Mouse (Mus musculus) MEL (cell line): Measurements from ENCODE around the gene Ccdc85c. TPM values are rescaled to one million over a fixed set of nuclear protein-coding genes. Genes with fewer than 3 reads are reported as not detected.

Source experiments
- DNase-seq: peaks from one replicate; pipeline ENCODE4 v3.0.0; 2011; ENCODE audit warnings: low read depth, low spot score
- H3K27ac ChIP-seq: 2 replicates; pipeline ENCODE4 v1.5.1; 2012; ENCODE audit warnings: low read depth, mild to moderate bottlenecking, control low read depth, low read length, moderate library complexity; ENCODE audit not compliant: control insufficient read depth
- H3K27me3 ChIP-seq, 2 experiments: fragments of 150-350 bp in 1 of 2; sonication (generic) in 1 of 2; 2 replicates each; pipeline ENCODE4 v1.6.1; 2012; ENCODE audit warnings: low read length in 2 of 2, mild to moderate bottlenecking in 2 of 2, improper control_type of control experiment in 1 of 2, moderate library complexity in 1 of 2; ENCODE audit not compliant: insufficient read depth in 2 of 2, control insufficient read depth in 1 of 2
- H3K36me3 ChIP-seq, 2 experiments: 2 replicates each; pipeline ENCODE4 v1.6.1; 2012 to 2014; ENCODE audit warnings: low read length in 2 of 2, improper control_type of control experiment in 1 of 2, inconsistent platforms in 1 of 2, mild to moderate bottlenecking in 1 of 2; ENCODE audit not compliant: insufficient read depth in 2 of 2, control insufficient read depth in 1 of 2
- H3K4me1 ChIP-seq, 2 experiments: fragments of 150-350 bp in 1 of 2; sonication (generic) in 1 of 2; 2 replicates each; pipeline ENCODE4 v1.6.1; 2012; ENCODE audit warnings: low read length in 2 of 2, improper control_type of control experiment in 1 of 2, mild to moderate bottlenecking in 1 of 2; ENCODE audit not compliant: insufficient read depth in 2 of 2, control insufficient read depth in 1 of 2
- H3K4me3 ChIP-seq, 2 experiments: fragments of 150-350 bp in 1 of 2; sonication (generic) in 1 of 2; 2 replicates each; pipeline ENCODE4 v1.5.1; 2012; ENCODE audit warnings: low read depth in 2 of 2, low read length in 2 of 2, mild to moderate bottlenecking in 2 of 2, moderate library complexity in 2 of 2, control low read depth in 1 of 2, improper control_type of control experiment in 1 of 2; ENCODE audit not compliant: control insufficient read depth in 1 of 2, insufficient read depth in 1 of 2
- H3K79me2 ChIP-seq: 2 replicates; pipeline ENCODE4 v1.6.1; 2012; ENCODE audit warnings: mild to moderate bottlenecking, low read length, moderate library complexity; ENCODE audit not compliant: control insufficient read depth, poor library complexity, insufficient read depth
- H3K9ac ChIP-seq: 2 replicates; pipeline ENCODE4 v1.6.1; 2012; ENCODE audit warnings: low read depth, mild to moderate bottlenecking, control low read depth, low read length, moderate library complexity; ENCODE audit not compliant: control insufficient read depth, poor library complexity, severe bottlenecking
- H3K9me3 ChIP-seq: fragments of 150-350 bp; sonication (generic); replicated peaks from 2 replicates; pipeline ENCODE4 v1.6.1; 2012; ENCODE audit warnings: mild to moderate bottlenecking, low read length, improper control_type of control experiment, moderate library complexity; ENCODE audit not compliant: insufficient read depth
- BHLHE40 ChIP-seq: IDR thresholded peaks from 2 replicates; pipeline ENCODE4 v1.6.1; 2012; ENCODE audit warnings: low read depth, mild to moderate bottlenecking, inconsistent platforms, low read length, improper control_type of control experiment, borderline replicate concordance
- CHD2 ChIP-seq: IDR thresholded peaks from 2 replicates; pipeline ENCODE4 v1.6.1; 2011; ENCODE audit warnings: low read length, improper control_type of control experiment
- CTCF ChIP-seq, 3 experiments: IDR thresholded peaks in 2 of 3; conservative IDR thresholded peaks in 1 of 3; 2 replicates each; pipeline ENCODE4 v1.5.1; 2011 to 2012; ENCODE audit warnings: low read length in 3 of 3, low read depth in 2 of 3, mild to moderate bottlenecking in 2 of 3, improper control_type of control experiment in 1 of 3, inconsistent platforms in 1 of 3, mixed read lengths in 1 of 3, moderate library complexity in 1 of 3; ENCODE audit not compliant: control insufficient read depth in 1 of 3, insufficient read depth in 1 of 3, poor library complexity in 1 of 3, severe bottlenecking in 1 of 3
- E2F4 ChIP-seq: IDR thresholded peaks from 2 replicates; pipeline ENCODE4 v1.6.1; 2011; ENCODE audit warnings: low read depth, low read length, improper control_type of control experiment, borderline replicate concordance
- ETS1 ChIP-seq: IDR thresholded peaks from 2 replicates; pipeline ENCODE4 v1.6.1; 2012; ENCODE audit warnings: low read depth, mild to moderate bottlenecking, inconsistent platforms, low read length, improper control_type of control experiment, moderate library complexity
- MAX ChIP-seq: IDR thresholded peaks from 2 replicates; pipeline ENCODE4 v1.6.1; 2011; ENCODE audit warnings: low read length, improper control_type of control experiment
- MEF2A ChIP-seq: IDR thresholded peaks from 2 replicates; pipeline ENCODE4 v1.6.1; 2014; ENCODE audit warnings: low read depth, mild to moderate bottlenecking, inconsistent platforms, low read length, improper control_type of control experiment; ENCODE audit not compliant: poor library complexity, insufficient replicate concordance, severe bottlenecking; ENCODE audit errors: extremely low read depth
- MXI1 ChIP-seq: IDR thresholded peaks from 2 replicates; pipeline ENCODE4 v1.6.1; 2011; ENCODE audit warnings: mild to moderate bottlenecking, low read depth, low read length, improper control_type of control experiment
- MYC ChIP-seq: IDR thresholded peaks from 2 replicates; pipeline ENCODE4 v1.6.1; 2011; ENCODE audit warnings: low read depth, mild to moderate bottlenecking, low read length, improper control_type of control experiment, moderate library complexity
- NELFE ChIP-seq: IDR thresholded peaks from 2 replicates; pipeline ENCODE4 v1.6.1; 2011; ENCODE audit warnings: low read depth, low read length, improper control_type of control experiment
- NRF1 ChIP-seq: IDR thresholded peaks from 2 replicates; pipeline ENCODE4 v1.6.1; 2014; ENCODE audit warnings: low read depth, mild to moderate bottlenecking, inconsistent platforms, low read length, improper control_type of control experiment, moderate library complexity; ENCODE audit not compliant: poor library complexity, insufficient read depth, severe bottlenecking
- POLR2A ChIP-seq, 2 experiments: IDR thresholded peaks; 2 replicates each; pipeline ENCODE4 v1.6.1; 2011 to 2012; ENCODE audit warnings: low read length in 2 of 2, mild to moderate bottlenecking in 2 of 2, control low read depth in 1 of 2, improper control_type of control experiment in 1 of 2, low read depth in 1 of 2, moderate library complexity in 1 of 2; ENCODE audit not compliant: control insufficient read depth in 1 of 2, insufficient read depth in 1 of 2, poor library complexity in 1 of 2
- POLR2AphosphoS2 ChIP-seq: IDR thresholded peaks from 2 replicates; pipeline ENCODE4 v1.6.1; 2011; ENCODE audit warnings: low read length, improper control_type of control experiment
- POLR2AphosphoS5 ChIP-seq: IDR thresholded peaks from 2 replicates; pipeline ENCODE4 v1.6.1; 2012; ENCODE audit warnings: low read depth, borderline replicate concordance, mild to moderate bottlenecking, inconsistent platforms, low read length, moderate library complexity, mixed read lengths
- SMC3 ChIP-seq: IDR thresholded peaks from 2 replicates; pipeline ENCODE4 v1.6.1; 2011; ENCODE audit warnings: low read depth, low read length, improper control_type of control experiment
- TAL1 ChIP-seq: IDR thresholded peaks from 2 replicates; pipeline ENCODE4 v1.6.1; 2012; ENCODE audit warnings: mild to moderate bottlenecking, inconsistent platforms, low read length, moderate library complexity, mixed read lengths
- TBP ChIP-seq: IDR thresholded peaks from 2 replicates; pipeline ENCODE4 v1.8.0; 2011; ENCODE audit warnings: low read depth, low read length, improper control_type of control experiment
- UBTF ChIP-seq: IDR thresholded peaks from 2 replicates; pipeline ENCODE4 v1.6.1; 2012; ENCODE audit warnings: low read depth, mild to moderate bottlenecking, inconsistent platforms, low read length, improper control_type of control experiment, moderate library complexity, borderline replicate concordance; ENCODE audit not compliant: insufficient read depth
- USF1 ChIP-seq: IDR thresholded peaks from 2 replicates; pipeline ENCODE4 v1.6.1; 2014; ENCODE audit warnings: low read depth, mild to moderate bottlenecking, inconsistent platforms, low read length, improper control_type of control experiment, moderate library complexity
- ZMIZ1 ChIP-seq: IDR thresholded peaks from 2 replicates; pipeline ENCODE4 v1.6.1; 2012; ENCODE audit warnings: low read depth, mild to moderate bottlenecking, inconsistent platforms, low read length, improper control_type of control experiment, moderate library complexity
- ZNF384 ChIP-seq: IDR thresholded peaks from 2 replicates; pipeline ENCODE4 v1.6.1; 2012; ENCODE audit warnings: low read depth, mild to moderate bottlenecking, inconsistent platforms, low read length, improper control_type of control experiment
- polyA plus RNA-seq, 2 experiments: library from polyadenylated mRNA; stranded (reverse) in 1 of 2; unstranded in 1 of 2; fragments of >175 nt in 1 of 2; fragments of >200 nt in 1 of 2; gene quantifications; 2 replicates each; pipeline versions ENCODE4 v1.2.1 to v1.2.4; 2012; ENCODE audit warnings: low replicate concordance in 2 of 2, low read depth in 1 of 2; ENCODE audit not compliant: insufficient read length in 2 of 2, insufficient read depth in 1 of 2, missing spikeins in 1 of 2
- total RNA-seq: library from RNA; depleted of rRNA; stranded (reverse); fragments of 300-350 nt; gene quantifications from 2 replicates; pipeline ENCODE4 v1.2.3, GENCODE M21; 2012

Gene Ccdc85c
- total and polyA plus RNA-seq, 3 experiments = 19.8 to 24.8 TPM; not detected in 1

DNA sequence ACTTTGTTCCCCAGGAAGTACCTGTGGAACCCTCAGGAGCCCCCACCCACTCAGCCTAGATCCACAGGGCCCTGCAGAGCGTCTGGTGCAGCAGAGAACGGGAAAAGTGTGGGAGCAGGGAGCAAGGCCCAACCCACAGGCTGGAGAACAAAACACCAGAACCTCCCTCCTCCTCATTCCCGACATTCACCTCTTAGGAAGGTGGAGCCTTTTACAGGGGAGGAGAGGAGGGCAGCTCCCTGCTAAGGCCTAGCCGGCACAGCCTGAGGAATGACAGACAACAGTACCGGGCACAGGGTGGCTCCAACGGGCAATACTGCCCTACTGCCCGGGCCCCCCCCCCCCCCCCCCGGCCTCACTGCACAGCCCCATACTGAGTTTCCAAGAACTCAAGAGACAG, 51.9 kb downstream of the Ccdc85c start:
- DNase-seq = no peak
- H3K79me2 ChIP-seq = no peaks in the 10 kb centered on the region
- H3K9ac ChIP-seq = no peak overlapping the region
- no peak overlapping the region for H3K4me3 ChIP-seq
- H3K9me3 ChIP-seq = no peaks in the 10 kb centered on the region
- TF ChIP-seq MYC = no peak
- no peak for TF ChIP-seq MXI1
- no peak for TF ChIP-seq TAL1
- TF ChIP-seq SMC3 = no peak
- no peak for TF ChIP-seq E2F4
- no peak for TF ChIP-seq POLR2AphosphoS2
- TF ChIP-seq ZNF384 = no peak
- no peak for TF ChIP-seq ETS1
- TF ChIP-seq, all 39 proteins: peak for 0
- Histone ChIP-seq H3K27ac (no peak overlapping the region), H3K4me1 (no peaks in the 10 kb centered on the region), H3K27me3 (no peaks in the 10 kb centered on the region), H3K36me3 (no peaks in the 10 kb centered on the region)

DNA sequence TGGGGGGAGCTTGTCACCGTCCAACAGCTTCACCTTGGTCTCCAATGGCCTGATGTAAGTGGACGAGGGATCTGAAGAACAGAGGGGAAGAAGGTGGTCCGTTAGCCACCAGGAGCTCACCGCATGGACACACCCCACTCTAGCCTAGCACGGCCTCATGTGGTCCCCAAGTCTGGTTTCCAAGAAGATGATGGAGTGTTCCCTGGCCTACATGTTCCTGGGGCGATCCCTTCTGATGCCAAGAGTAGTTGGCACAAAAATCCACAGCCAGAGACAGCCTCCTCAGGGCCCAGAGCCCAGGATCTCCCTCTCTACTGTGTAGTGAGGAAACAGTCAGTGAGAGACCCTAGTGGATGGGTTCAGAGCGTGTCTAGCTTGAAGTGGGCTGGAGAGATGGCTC, 53.5 kb downstream of the Ccdc85c start:
- no peaks in the 10 kb centered on the region for H3K4me1 ChIP-seq

DNA sequence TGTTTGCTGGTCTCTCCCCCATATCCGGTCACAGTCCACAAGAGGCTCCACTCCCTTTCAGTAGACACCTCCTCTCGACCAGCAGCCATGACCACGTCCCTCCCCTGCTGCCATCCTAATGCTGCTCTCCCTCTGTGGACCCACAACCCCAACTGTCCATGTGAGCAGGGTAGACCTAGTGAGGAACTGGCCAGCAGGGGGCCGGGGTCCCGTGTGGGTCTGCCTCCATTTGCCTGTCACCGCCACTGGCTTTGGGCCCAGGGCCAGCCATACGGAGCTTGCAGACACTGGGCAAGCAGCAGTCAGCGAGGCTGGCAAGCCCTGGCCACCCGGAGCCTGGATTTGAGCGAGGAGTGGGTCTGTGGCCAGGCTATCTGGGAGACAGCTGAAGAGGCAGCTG, 54.0 kb downstream of the Ccdc85c start:
- H3K4me1 ChIP-seq = no peaks in the 10 kb centered on the region
- H3K27me3 ChIP-seq = no peaks in the 10 kb centered on the region
- H3K27ac ChIP-seq = no peak overlapping the region
- TF ChIP-seq CHD2 = no peak
- TF ChIP-seq MAX = no peak
- no peak for TF ChIP-seq MYC
- no peak for TF ChIP-seq MEF2A
- peak in 1 of 3 experiments; percentile 9; a peak in 1 of 6 replicates for TF ChIP-seq CTCF (IDR thresholded peaks at IDR 0.05 in 2 of 3, conservative IDR thresholded peaks at IDR 0.05 in 1 of 3; ENCODE audit: control insufficient read depth in 1 of 3, insufficient read depth in 1 of 3, low read depth in 2 of 3, low read length in 3 of 3, poor library complexity in 1 of 3, severe bottlenecking in 1 of 3)
- TF ChIP-seq ZNF384 = no peak
- TF ChIP-seq NELFE = no peak
- no peak for DNase-seq
- no peaks in the 10 kb centered on the region for H3K9me3 ChIP-seq
- H3K9ac ChIP-seq = no peak overlapping the region
- H3K36me3 ChIP-seq = no peaks in the 10 kb centered on the region
- no peaks in the 10 kb centered on the region for H3K79me2 ChIP-seq
- H3K4me3 ChIP-seq = no peak overlapping the region

More for the DNA sequence above, 53.5 kb downstream of the Ccdc85c start:
- H3K79me2 ChIP-seq = no peaks in the 10 kb centered on the region
- TF ChIP-seq UBTF (no peak), USF1 (no peak), POLR2A (IDR thresholded peaks at IDR 0.05; ENCODE audit: control insufficient read depth in 1 of 2, insufficient read depth in 1 of 2, low read depth in 1 of 2, low read length in 2 of 2, poor library complexity in 1 of 2) (no peak), NELFE (no peak), POLR2AphosphoS2 (no peak), TBP (no peak), ZMIZ1 (no peak), BHLHE40 (no peak), POLR2AphosphoS5 (no peak), NRF1 (no peak), ZNF384 (no peak)
- no peak for DNase-seq
- no peaks in the 10 kb centered on the region for H3K36me3 ChIP-seq
- H3K9me3 ChIP-seq = no peaks in the 10 kb centered on the region
- no peak overlapping the region for H3K27ac ChIP-seq
- no peak overlapping the region for H3K9ac ChIP-seq
- H3K27me3 ChIP-seq = no peaks in the 10 kb centered on the region
- H3K4me3 ChIP-seq = no peak overlapping the region
